Mouse (Mus musculus): ENCODE data around the gene Agr2. TPM values are rescaled to one million over a fixed set of nuclear protein-coding genes. Genes with fewer than 3 reads are reported as not detected.

Agr2 gene
- polyA plus RNA-seq, 1 experiment, result not detected

DNA sequence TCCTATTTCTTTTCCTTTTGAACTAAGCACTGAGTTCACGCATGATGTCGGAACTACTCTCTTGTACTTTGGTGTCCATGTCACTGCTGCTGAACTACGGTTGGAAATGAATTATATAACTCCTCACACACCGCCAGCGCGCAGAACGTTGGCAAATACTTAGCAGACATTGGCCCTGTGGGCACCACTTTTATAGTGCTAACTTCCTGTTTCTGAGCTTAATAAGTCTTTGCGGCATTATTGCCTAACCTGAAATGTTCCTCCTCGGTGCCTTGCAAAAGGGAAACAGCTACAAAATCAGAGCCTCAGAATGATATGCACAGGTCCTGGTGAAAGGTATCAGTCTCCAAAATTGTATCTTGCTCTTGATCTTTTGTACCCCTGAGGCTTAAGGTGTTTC lies 9.2 kb upstream of the Agr2 start:
- Histone ChIP-seq H3K36me3 (ENCODE audit: control insufficient read depth) (no peaks in the 10 kb centered on the region), H3K9me3 (ENCODE audit: control insufficient read depth, low read length) (no peaks in the 10 kb centered on the region), H3K4me1 (ENCODE audit: control insufficient read depth) (peaks cover 5% of the 10 kb centered on the region), H3K27me3 (ENCODE audit: control insufficient read depth) (no peaks in the 10 kb centered on the region), H3K4me3 (replicated peaks) (no peak overlapping the region)
- no peak for TF ChIP-seq GATA1 (IDR thresholded peaks at IDR 0.05; ENCODE audit: low read length)
- no peak for TF ChIP-seq TAL1 (IDR thresholded peaks at IDR 0.05; ENCODE audit: low read length)

GRCm38 (mm10) chr12:35984743-35985142 lies 8.0 kb upstream of the Agr2 start:
- H3K9me3 ChIP-seq (ENCODE audit: control insufficient read depth, low read length), result no peaks in the 10 kb centered on the region
- no peak for TF ChIP-seq GATA1 (IDR thresholded peaks at IDR 0.05; ENCODE audit: low read length)
- no peak for TF ChIP-seq TAL1 (IDR thresholded peaks at IDR 0.05; ENCODE audit: low read length)
- no peaks in the 10 kb centered on the region for H3K36me3 ChIP-seq (ENCODE audit: control insufficient read depth)
- peaks cover 5% of the 10 kb centered on the region for H3K4me1 ChIP-seq (ENCODE audit: control insufficient read depth)
- no peaks in the 10 kb centered on the region for H3K27me3 ChIP-seq (ENCODE audit: control insufficient read depth)
- no peak overlapping the region for H3K4me3 ChIP-seq (replicated peaks)

- no peaks in the 10 kb centered on the region for H3K36me3 ChIP-seq (ENCODE audit: control insufficient read depth)
- no peak overlapping the region for H3K4me3 ChIP-seq (replicated peaks)
- TF ChIP-seq TAL1 (IDR thresholded peaks at IDR 0.05; ENCODE audit: low read length) (no peak), GATA1 (IDR thresholded peaks at IDR 0.05; ENCODE audit: low read length) (no peak)
Measured at GRCm38 (mm10) chr12:35993583-35993982, 876 bp downstream of the Agr2 start.

DNA sequence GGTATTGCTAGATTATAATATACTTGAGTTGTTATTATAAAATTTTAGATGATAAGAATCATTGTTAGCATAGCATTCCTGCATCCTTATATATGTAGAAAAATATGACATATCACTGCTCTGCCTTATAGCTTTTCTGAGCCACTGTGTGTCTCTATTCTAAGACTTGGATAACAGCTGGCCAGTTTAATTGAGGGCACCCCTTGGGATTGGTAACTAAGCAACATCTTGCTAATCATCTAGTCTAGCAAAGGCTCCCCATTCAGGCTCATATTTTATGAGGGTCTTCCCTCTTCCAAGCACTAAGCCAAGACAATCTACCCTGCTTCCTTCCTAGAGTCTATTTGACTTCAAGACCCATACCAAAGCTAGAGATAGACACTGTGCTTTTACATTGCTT lies 1.4 kb downstream of the Agr2 start:
- H3K4me3 ChIP-seq (replicated peaks), result no peak overlapping the region
- H3K27me3 ChIP-seq (ENCODE audit: control insufficient read depth), result no peaks in the 10 kb centered on the region
- H3K4me1 ChIP-seq (ENCODE audit: control insufficient read depth), result no peaks in the 10 kb centered on the region
- H3K36me3 ChIP-seq (ENCODE audit: control insufficient read depth), result no peaks in the 10 kb centered on the region
- no peak for TF ChIP-seq TAL1 (IDR thresholded peaks at IDR 0.05; ENCODE audit: low read length)
- no peak for TF ChIP-seq GATA1 (IDR thresholded peaks at IDR 0.05; ENCODE audit: low read length)
- no peaks in the 10 kb centered on the region for H3K9me3 ChIP-seq (ENCODE audit: control insufficient read depth, low read length)

More at GRCm38 (mm10) chr12:35993583-35993982, 876 bp downstream of the Agr2 start:
- no peaks in the 10 kb centered on the region for H3K9me3 ChIP-seq (ENCODE audit: control insufficient read depth, low read length)
- no peaks in the 10 kb centered on the region for H3K4me1 ChIP-seq (ENCODE audit: control insufficient read depth)
- no peaks in the 10 kb centered on the region for H3K27me3 ChIP-seq (ENCODE audit: control insufficient read depth)

DNA sequence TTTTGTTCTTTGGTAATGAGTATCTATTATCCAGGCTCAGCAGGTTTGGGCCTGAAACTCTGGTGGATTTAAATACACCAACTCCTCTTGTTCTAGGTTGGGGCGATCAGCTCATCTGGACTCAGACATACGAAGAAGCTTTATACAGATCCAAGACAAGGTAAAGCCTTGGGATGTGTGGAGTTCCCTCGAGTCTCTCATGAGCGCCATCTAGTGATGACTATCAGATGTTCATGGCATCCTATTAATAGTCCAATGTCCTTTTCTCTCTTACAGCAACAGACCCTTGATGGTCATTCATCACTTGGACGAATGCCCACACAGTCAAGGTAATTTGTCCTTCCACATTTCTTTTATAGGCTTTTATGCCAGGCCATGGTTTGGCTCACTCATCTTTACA lies 3.1 kb downstream of the Agr2 start:
- Histone ChIP-seq H3K4me3 (replicated peaks) (no peak overlapping the region), H3K9me3 (ENCODE audit: control insufficient read depth, low read length) (no peaks in the 10 kb centered on the region), H3K36me3 (ENCODE audit: control insufficient read depth) (no peaks in the 10 kb centered on the region), H3K4me1 (ENCODE audit: control insufficient read depth) (no peaks in the 10 kb centered on the region), H3K27me3 (ENCODE audit: control insufficient read depth) (no peaks in the 10 kb centered on the region)
- TF ChIP-seq TAL1 (IDR thresholded peaks at IDR 0.05; ENCODE audit: low read length) (no peak), GATA1 (IDR thresholded peaks at IDR 0.05; ENCODE audit: low read length) (no peak)

GRCm38 (mm10) chr12:36004714-36005113 lies 12.0 kb downstream of the Agr2 start:
- Histone ChIP-seq H3K4me3 (replicated peaks) (no peak overlapping the region), H3K9me3 (ENCODE audit: control insufficient read depth, low read length) (no peaks in the 10 kb centered on the region), H3K36me3 (ENCODE audit: control insufficient read depth) (no peaks in the 10 kb centered on the region), H3K4me1 (ENCODE audit: control insufficient read depth) (peaks cover 5% of the 10 kb centered on the region), H3K27me3 (ENCODE audit: control insufficient read depth) (no peaks in the 10 kb centered on the region)
- TF ChIP-seq TAL1 (IDR thresholded peaks at IDR 0.05; ENCODE audit: low read length) (no peak), GATA1 (IDR thresholded peaks at IDR 0.05; ENCODE audit: low read length) (no peak)

GRCm38 (mm10) chr12:36007581-36007980 lies 14.9 kb downstream of the Agr2 start:
- H3K27me3 ChIP-seq (ENCODE audit: control insufficient read depth), result no peaks in the 10 kb centered on the region
- no peak overlapping the region for H3K4me3 ChIP-seq (replicated peaks)
- no peaks in the 10 kb centered on the region for H3K36me3 ChIP-seq (ENCODE audit: control insufficient read depth)
- no peaks in the 10 kb centered on the region for H3K4me1 ChIP-seq (ENCODE audit: control insufficient read depth)
- H3K9me3 ChIP-seq (ENCODE audit: control insufficient read depth, low read length), result no peaks in the 10 kb centered on the region
- no peak for TF ChIP-seq GATA1 (IDR thresholded peaks at IDR 0.05; ENCODE audit: low read length)
- TF ChIP-seq TAL1 (IDR thresholded peaks at IDR 0.05; ENCODE audit: low read length), result no peak

- no peaks in the 10 kb centered on the region for H3K4me1 ChIP-seq (ENCODE audit: control insufficient read depth)
- no peak for TF ChIP-seq GATA1 (IDR thresholded peaks at IDR 0.05; ENCODE audit: low read length)
- TF ChIP-seq TAL1 (IDR thresholded peaks at IDR 0.05; ENCODE audit: low read length), result no peak
- no peaks in the 10 kb centered on the region for H3K27me3 ChIP-seq (ENCODE audit: control insufficient read depth)
- no peaks in the 10 kb centered on the region for H3K36me3 ChIP-seq (ENCODE audit: control insufficient read depth)
- H3K4me3 ChIP-seq (replicated peaks), result no peak overlapping the region
- H3K9me3 ChIP-seq (ENCODE audit: control insufficient read depth, low read length), result no peaks in the 10 kb centered on the region
Measured at GRCm38 (mm10) chr12:36008364-36009047, 15.8 kb downstream of the Agr2 start.

- H3K4me1 ChIP-seq (ENCODE audit: control insufficient read depth), result no peaks in the 10 kb centered on the region
- H3K27me3 ChIP-seq (ENCODE audit: control insufficient read depth), result no peaks in the 10 kb centered on the region
- peaks cover 2% of the 10 kb centered on the region; the same call in 1 of the 2 replicates for H3K9me3 ChIP-seq (ENCODE audit: control insufficient read depth, low read length)
- H3K4me3 ChIP-seq (replicated peaks), result no peak overlapping the region
- no peaks in the 10 kb centered on the region; the same call in 1 of the 2 replicates for H3K36me3 ChIP-seq (ENCODE audit: control insufficient read depth)
- TF ChIP-seq TAL1 (IDR thresholded peaks at IDR 0.05; ENCODE audit: low read length) (no peak), GATA1 (IDR thresholded peaks at IDR 0.05; ENCODE audit: low read length) (no peak)
Measured at GRCm38 (mm10) chr12:36013216-36013910, 20.7 kb downstream of the Agr2 start.

All from erythroblast, embryonic 14.5 days (primary cell).